Mouse (Mus musculus) erythroblast, embryonic 14.5 days (primary cell): ENCODE data around the gene Camsap1.

Experiments
- GATA1 ChIP-seq: IDR thresholded peaks from 2 replicates; pipeline ENCODE4 v1.6.1; 2012; ENCODE audit warnings: low read length, inconsistent platforms, mixed read lengths
- TAL1 ChIP-seq: IDR thresholded peaks from 3 replicates; pipeline ENCODE4 v1.6.1; 2012; ENCODE audit warnings: low read length, inconsistent platforms, mixed read lengths

GRCm38 (mm10) chr2:25919972-25920371, 63.1 kb downstream of the Camsap1 start:
- TF ChIP-seq TAL1 (no peak), GATA1 (no peak)
